Mouse (Mus musculus) midbrain, postnatal 0 days (tissue): ENCODE results near the gene Lrrc74a. TPM values are rescaled to one million over a fixed set of nuclear protein-coding genes. Genes with fewer than 3 reads are reported as not detected.

Experiments used
- ATAC-seq: fragments of 200-750 bp; cut with Nextera tagmentation; 2 replicates; pipeline ENCODE4 v1.8.0; 2017; ENCODE audit warnings: moderate number of reproducible peaks, mild to moderate bottlenecking, moderate TSS enrichment, moderate library complexity; ENCODE audit not compliant: low FRiP score
- DNase-seq: peaks from one replicate; pipeline ENCODE4 v3.0.0-alpha.2; 2015; ENCODE audit warnings: low spot score
- H3K27ac ChIP-seq: fragments of 300-500 bp; sonication (generic); 2 replicates; pipeline ENCODE4 v1.5.1; 2014; ENCODE audit warnings: low read depth, mild to moderate bottlenecking, low read length, mixed read lengths
- H3K27me3 ChIP-seq: fragments of 300-500 bp; sonication (generic); 2 replicates; pipeline ENCODE4 v1.6.1; 2014; ENCODE audit warnings: low read length, control low read depth, mixed read lengths; ENCODE audit not compliant: insufficient read depth
- H3K36me3 ChIP-seq: fragments of 300-500 bp; sonication (generic); 2 replicates; pipeline ENCODE4 v1.6.1; 2014; ENCODE audit warnings: low read length, control low read depth, mixed read lengths; ENCODE audit not compliant: insufficient read depth
- H3K4me1 ChIP-seq: fragments of 300-500 bp; sonication (generic); 2 replicates; pipeline ENCODE4 v1.6.1; 2014; ENCODE audit warnings: mild to moderate bottlenecking, control low read depth, antibody characterized with exemption, low read length, mixed read lengths; ENCODE audit not compliant: insufficient read depth
- H3K4me2 ChIP-seq: fragments of 300-500 bp; sonication (generic); 2 replicates; pipeline ENCODE4 v1.6.1; 2014; ENCODE audit warnings: low read depth, mild to moderate bottlenecking, low read length, mixed read lengths; ENCODE audit not compliant: poor library complexity, severe bottlenecking
- H3K4me3 ChIP-seq: fragments of 300-500 bp; sonication (generic); 2 replicates; pipeline ENCODE4 v1.5.1; 2014; ENCODE audit warnings: low read depth, mild to moderate bottlenecking, low read length, moderate library complexity
- H3K9ac ChIP-seq: fragments of 300-500 bp; sonication (generic); replicated peaks from 2 replicates; pipeline ENCODE4 v1.6.1; 2014; ENCODE audit warnings: mild to moderate bottlenecking, low read length, moderate library complexity, mixed read lengths; ENCODE audit not compliant: poor library complexity, severe bottlenecking
- H3K9me3 ChIP-seq: fragments of 300-500 bp; sonication (generic); 2 replicates; pipeline ENCODE4 v1.6.1; 2016; ENCODE audit warnings: low read length, control low read depth
- CTCF ChIP-seq: IDR thresholded peaks from 2 replicates; pipeline ENCODE4 v1.5.1; 2016; ENCODE audit warnings: antibody characterized with exemption, mild to moderate bottlenecking
- WGBS: fragments of 180-500 bp; shearing (Covaris S2); extraction: QIAGEN DNeasy Blood & Tissue Kit; methylation state at CpG from one replicate; pipeline ENCODE4 v1.1.7; 2014; 5-methylcytosine and 5-hydroxymethylcytosine counted together
- polyA plus RNA-seq: library from polyadenylated mRNA; unstranded; fragments of >200 nt; fragmentation: Nextera tagmentation; extraction: Ambion mirVana; gene quantifications from 2 replicates; pipeline ENCODE4 v1.2.1, GENCODE M21; 2015
- total RNA-seq: library from RNA; depleted of rRNA; stranded (reverse); fragments of >200 nt; gene quantifications from 2 replicates; pipeline ENCODE4 v1.2.3, GENCODE M21; 2014; rRNA removed

Lrrc74a gene
- not detected in 2 replicates for total RNA-seq
- polyA plus RNA-seq: not detected in 2 replicates

DNA sequence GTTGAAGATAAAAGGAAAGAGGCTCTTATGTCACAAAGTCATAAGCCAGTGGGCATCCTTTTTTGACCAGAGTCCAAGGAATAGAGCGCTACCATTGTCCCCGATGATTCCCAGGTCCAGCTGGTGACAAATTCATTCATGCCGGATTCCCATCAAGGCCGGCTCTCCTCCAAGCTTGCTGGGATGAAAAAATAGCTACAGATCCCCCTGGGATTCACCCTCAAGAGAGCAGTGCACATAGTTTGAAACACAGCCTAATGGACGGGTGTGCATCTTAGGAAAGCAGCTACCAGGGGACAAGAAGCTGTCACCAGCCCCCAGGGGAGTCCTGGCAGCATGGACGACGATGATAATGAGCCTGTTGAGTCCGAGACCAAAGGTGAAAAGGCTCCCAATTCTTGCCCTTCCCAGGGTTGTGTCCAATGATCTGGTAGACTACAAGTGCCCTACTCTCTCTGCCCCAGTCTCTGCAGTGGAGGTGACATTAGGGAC is at the start of gene Lrrc74a:
Gene Lrrc74a (plus strand): TSS at position 51 of the 492 bp plus-strand sequence.
- no peak for TF ChIP-seq CTCF
- WGBS: 84% methylated on average over 8 of the region's 8 CpGs
- H3K9ac ChIP-seq: no peak within 1 kb of the TSS

DNA sequence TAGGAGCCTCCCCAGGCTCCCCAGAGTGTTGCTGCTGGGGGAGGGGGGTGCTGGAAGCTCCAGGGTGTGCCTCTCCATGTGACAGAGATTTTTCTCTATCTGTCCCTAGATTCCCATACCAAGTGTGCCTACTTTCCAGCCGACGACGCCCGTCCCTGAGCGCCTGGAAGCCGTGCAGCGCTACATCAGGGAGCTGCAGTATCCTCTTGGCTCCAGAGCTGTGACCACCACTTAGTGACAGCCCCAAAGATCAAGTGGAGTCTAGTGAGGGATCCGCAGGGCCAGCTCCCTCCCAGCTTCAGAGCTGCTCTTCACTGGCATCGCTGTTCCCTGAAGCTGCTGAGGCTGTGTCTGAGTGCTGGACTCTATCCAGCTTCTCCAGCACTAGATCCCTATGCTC is 48.9 kb upstream of the Lrrc74a start:
- H3K9ac ChIP-seq: no peak overlapping the region
- peaks cover 19% of the 10 kb centered on the region for H3K4me1 ChIP-seq
- H3K36me3 ChIP-seq: peaks cover 37% of the 10 kb centered on the region; the same call in 1 of the 2 replicates
- no peak overlapping the region for H3K27ac ChIP-seq
- H3K4me2 ChIP-seq: no peak overlapping the region
- 70% methylated on average over 9 of the region's 9 CpGs for WGBS
- DNase-seq (no peak), ATAC-seq (no peak)
- no peaks in the 10 kb centered on the region for H3K27me3 ChIP-seq
- no peaks in the 10 kb centered on the region for H3K9me3 ChIP-seq
- no peak for TF ChIP-seq CTCF
- H3K4me3 ChIP-seq: no peak overlapping the region

More for the DNA sequence above, at the start of gene Lrrc74a:
- Histone ChIP-seq H3K9me3 (no peaks in the 10 kb centered on the region), H3K27me3 (no peaks in the 10 kb centered on the region), H3K27ac (no peak within 1 kb of the TSS), H3K4me2 (no peak within 1 kb of the TSS), H3K4me1 (no peaks in the 10 kb centered on the region), H3K4me3 (no peak within 1 kb of the TSS), H3K36me3 (no peaks in the 10 kb centered on the region)
- DNase-seq (no peak), ATAC-seq (no peak)

DNA sequence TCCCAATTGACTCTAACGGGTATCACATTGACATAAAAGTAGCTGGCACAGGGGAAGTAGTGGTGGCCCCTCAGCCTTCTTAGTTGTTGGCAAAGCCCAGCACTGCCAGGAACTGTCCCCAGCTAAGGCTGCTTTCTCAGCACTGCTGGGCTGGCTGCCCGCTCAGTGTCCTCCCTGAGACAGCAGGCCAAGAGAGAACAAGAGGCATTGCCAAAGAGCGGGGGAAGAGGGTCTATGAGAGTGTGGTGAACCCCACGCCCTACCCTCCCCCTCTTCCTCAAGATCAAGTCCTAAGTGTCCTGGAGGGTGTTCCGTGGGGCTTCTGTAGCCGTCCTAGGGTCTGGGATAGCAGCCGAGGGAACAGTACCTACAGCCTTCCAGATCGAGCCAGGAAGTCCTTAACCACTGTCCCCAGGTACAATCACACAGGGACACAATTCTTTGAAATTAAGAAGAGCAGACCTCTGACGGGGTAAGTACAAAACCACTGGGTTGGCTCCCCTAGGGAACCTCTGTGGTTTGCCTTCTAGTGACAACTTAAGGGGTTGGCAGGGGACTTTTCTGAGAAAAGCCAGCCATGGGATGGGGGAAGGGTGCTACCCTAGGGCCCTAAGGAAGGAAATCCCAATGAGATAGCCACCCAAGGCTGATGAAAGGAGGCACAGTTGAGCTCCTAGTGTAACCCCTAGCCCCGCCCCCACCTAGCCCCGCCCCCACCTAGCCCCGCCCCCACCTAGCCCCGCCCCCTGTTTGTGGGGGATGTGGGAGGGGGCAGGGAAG is 47.4 kb upstream of the Lrrc74a start:
- no peaks in the 10 kb centered on the region for H3K9me3 ChIP-seq
- ATAC-seq: peak; percentile 43; the same call in 1 of the 2 replicates
- no peak overlapping the region for H3K4me2 ChIP-seq
- H3K4me1 ChIP-seq: peaks cover 15% of the 10 kb centered on the region
- H3K27ac ChIP-seq: 0 out of 2 replicates have a peak overlapping the region, but pooled peaks have one; percentile 18
- no peaks in the 10 kb centered on the region for H3K27me3 ChIP-seq
- H3K36me3 ChIP-seq: peaks cover 49% of the 10 kb centered on the region
- no peak for TF ChIP-seq CTCF
- 56% methylated on average over 13 of the region's 13 CpGs for WGBS
- H3K9ac ChIP-seq: no peak overlapping the region
- no peak overlapping the region for H3K4me3 ChIP-seq
- peak; percentile 83 for DNase-seq

DNA sequence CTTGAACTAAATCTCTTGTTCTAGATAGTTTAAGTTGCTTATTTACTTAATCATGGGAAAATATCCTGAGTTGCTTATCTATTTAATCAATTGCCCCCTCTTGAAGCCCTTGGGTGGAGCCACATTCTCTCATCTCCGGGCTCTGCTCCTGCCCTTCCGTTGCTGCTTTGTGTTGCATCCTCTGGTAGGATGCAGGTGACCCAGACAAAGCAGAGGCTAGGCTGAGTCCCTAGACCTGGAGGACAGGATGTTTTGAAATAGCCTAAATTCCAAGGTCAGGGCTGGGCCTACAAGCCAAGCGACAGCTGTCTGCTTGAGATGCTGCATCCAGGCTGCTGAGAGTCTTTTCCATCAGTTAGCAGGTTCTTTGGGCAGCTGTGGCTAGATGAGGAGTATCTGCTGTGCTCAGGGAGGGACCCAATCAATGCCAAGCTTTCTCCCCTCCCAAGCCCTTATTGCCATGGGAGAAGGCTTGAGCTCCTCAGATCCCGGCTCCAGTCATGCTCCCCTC is 46.7 kb upstream of the Lrrc74a start:
- ATAC-seq (no peak), DNase-seq (no peak)
- peaks cover 7% of the 10 kb centered on the region; the same call in 1 of the 2 replicates for H3K4me1 ChIP-seq
- no peak overlapping the region for H3K9ac ChIP-seq
- H3K4me3 ChIP-seq: no peak overlapping the region
- H3K27ac ChIP-seq: no peak overlapping the region
- no peak for TF ChIP-seq CTCF
- 81% methylated on average over 4 of the region's 4 CpGs for WGBS
- no peaks in the 10 kb centered on the region for H3K27me3 ChIP-seq
- no peak overlapping the region for H3K4me2 ChIP-seq
- H3K36me3 ChIP-seq: peaks cover 56% of the 10 kb centered on the region
- H3K9me3 ChIP-seq: no peaks in the 10 kb centered on the region

DNA sequence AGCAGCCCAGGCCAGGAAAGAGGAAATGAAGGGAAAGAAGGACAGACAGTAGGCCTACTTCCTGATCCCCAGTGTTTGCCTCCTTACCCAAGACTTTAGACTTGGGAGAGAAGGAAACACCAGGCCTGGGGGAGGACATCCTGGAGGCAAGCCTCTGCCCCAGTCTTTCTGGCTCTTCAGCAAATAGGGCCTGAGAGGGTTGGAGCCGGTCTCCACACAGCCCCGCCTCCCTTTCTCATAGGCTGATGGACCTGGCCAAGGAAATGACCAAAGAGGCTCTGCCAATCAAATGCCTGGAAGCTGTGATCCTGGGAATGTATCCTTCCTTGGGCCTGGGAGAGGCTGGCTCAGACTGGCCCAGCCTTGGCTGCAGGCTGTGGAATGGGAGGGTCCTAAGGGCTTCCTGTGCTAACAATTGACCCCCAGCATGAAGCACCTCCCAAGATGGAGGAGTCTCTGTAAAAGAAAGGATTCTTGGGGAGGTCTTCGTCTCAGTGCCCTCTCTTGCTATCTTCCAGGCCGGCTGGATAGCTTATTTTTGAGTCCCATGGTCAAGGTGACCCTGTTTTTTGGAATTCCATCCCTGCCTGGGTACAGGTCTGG is 46.1 kb upstream of the Lrrc74a start:
- H3K36me3 ChIP-seq: peaks cover 59% of the 10 kb centered on the region
- H3K9me3 ChIP-seq: no peaks in the 10 kb centered on the region
- DNase-seq (no peak), ATAC-seq (no peak)
- no peak overlapping the region for H3K4me2 ChIP-seq
- H3K4me3 ChIP-seq: no peak overlapping the region
- 82% methylated on average over 4 of the region's 4 CpGs for WGBS
- H3K27ac ChIP-seq: no peak overlapping the region
- H3K27me3 ChIP-seq: no peaks in the 10 kb centered on the region
- TF ChIP-seq CTCF: no peak
- peaks cover 4% of the 10 kb centered on the region; the same call in 1 of the 2 replicates for H3K4me1 ChIP-seq
- no peak overlapping the region for H3K9ac ChIP-seq
